Mouse (Mus musculus): ENCODE results near the gene Hnrnpa0. TPM values are rescaled to one million over a fixed set of nuclear protein-coding genes. Genes with fewer than 3 reads are reported as not detected.
"Not testable (repeated sequence)": the region's sequence is repeated elsewhere in the genome, so short reads cannot be mapped to it uniquely, and the experiment has no call there.

Hnrnpa0 gene
- polyA plus RNA-seq, 1 experiment from 2014 or later: 47.4 TPM

DNA sequence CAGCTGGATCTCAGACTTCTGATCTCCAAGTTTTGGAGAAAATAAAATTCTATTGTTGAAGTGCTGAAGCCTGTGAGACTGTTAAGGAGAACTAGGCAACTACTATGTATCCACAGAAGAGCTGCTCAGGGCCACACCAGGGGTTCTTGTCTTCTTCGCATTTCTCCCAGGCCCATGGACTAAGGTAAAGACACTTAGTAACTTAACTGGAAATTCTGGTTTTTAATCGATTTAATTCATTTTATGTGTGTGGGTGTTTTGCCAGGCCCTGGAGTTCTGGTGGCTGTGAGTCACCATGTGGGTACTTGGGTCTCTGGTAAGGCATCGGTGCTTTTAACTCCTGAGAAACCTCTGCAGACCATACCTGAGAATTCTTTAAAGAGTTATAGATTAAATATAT, 21.3 kb upstream of the Hnrnpa0 start:
- Histone ChIP-seq H3K4me1 (no peaks in the 10 kb centered on the region), H3K27ac (no peak overlapping the region), H3K27me3 (no peaks in the 10 kb centered on the region), H3K4me2 (replicated peaks) (no peak overlapping the region), H3K9ac (no peak overlapping the region), H3K9me3 (no peaks in the 10 kb centered on the region), H3K36me3 (no peaks in the 10 kb centered on the region), H3K4me3 (no peak overlapping the region)
- no peak for ATAC-seq (ENCODE audit: insufficient number of reproducible peaks, insufficient read depth, low FRiP score, low TSS enrichment)
- WGBS: 89% methylated on average over 3 of the region's 3 CpGs

DNA sequence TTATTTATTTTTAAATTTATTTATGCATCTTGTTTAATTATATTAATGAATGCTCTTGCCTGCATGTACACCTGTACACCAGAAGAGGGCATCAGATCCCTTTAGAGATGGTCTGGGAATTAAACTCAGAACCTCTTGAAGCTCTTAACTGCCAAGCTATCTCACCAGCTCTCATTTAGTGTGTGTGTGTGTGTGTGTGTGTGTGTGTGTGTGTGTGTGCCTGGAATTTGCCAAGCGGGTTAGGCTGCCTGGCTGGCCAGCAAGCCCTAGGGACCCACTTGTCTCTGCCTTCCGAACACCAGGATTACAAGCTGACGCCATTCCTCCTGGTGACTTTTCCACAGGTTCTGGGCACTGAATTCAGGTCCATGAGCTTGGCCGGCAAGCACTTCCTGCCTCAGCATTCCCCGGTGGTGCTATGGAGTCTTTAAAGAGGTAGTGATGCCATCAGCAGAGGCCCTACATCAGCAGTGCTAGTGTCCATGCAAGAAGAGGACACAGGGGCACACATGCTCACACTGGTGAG, 20.7 kb upstream of the Hnrnpa0 start:
- ATAC-seq (ENCODE audit: insufficient number of reproducible peaks, insufficient read depth, low FRiP score, low TSS enrichment): no peak
- Histone ChIP-seq H3K9ac (no peak overlapping the region), H3K4me2 (replicated peaks) (peak overlapping the region; percentile 63), H3K27me3 (no peaks in the 10 kb centered on the region), H3K4me1 (no peaks in the 10 kb centered on the region), H3K27ac (no peak overlapping the region), H3K4me3 (peak overlapping the region; percentile 34), H3K36me3 (no peaks in the 10 kb centered on the region), H3K9me3 (no peaks in the 10 kb centered on the region)
- 52% methylated on average over 4 of the region's 5 CpGs for WGBS

DNA sequence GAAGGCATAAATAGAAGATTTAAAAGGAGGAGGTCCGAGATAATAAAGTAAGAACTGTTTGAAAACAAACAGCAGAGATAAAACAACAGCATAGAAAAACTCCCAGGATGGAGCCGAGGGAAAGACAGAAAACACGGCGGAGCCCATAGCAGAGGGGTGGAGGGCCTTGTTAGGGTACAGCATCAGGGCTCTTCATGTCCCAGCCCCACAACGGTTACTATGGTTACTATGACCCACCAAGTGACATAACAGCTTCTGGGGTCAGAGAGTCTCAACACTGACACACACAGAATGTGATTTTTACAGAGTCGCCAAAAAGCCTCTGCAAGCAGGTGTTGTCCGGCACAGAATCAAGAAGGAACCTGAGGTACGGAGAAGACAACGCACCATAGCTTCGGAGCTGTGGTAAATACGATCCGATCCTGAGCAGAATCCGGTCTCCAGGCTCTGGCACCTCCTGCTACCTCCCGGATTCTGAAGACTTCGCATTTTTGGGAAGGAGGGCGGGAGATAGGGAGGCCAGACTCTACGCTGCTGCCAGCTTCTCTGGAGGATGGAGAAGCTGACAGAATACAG, 20.0 kb upstream of the Hnrnpa0 start:
- H3K4me3 ChIP-seq: peak overlapping the region; percentile 34
- peak; percentile 81 for ATAC-seq (ENCODE audit: insufficient number of reproducible peaks, insufficient read depth, low FRiP score, low TSS enrichment)
- no peaks in the 10 kb centered on the region for H3K9me3 ChIP-seq
- no peaks in the 10 kb centered on the region for H3K36me3 ChIP-seq
- no peaks in the 10 kb centered on the region for H3K27me3 ChIP-seq
- H3K9ac ChIP-seq: no peak overlapping the region; the same call in 1 of the 2 replicates
- no peaks in the 10 kb centered on the region for H3K4me1 ChIP-seq
- H3K27ac ChIP-seq: no peak overlapping the region
- peak overlapping the region; percentile 63 for H3K4me2 ChIP-seq (replicated peaks)
- WGBS: under 1% methylated on average over 17 of the region's 17 CpGs

DNA sequence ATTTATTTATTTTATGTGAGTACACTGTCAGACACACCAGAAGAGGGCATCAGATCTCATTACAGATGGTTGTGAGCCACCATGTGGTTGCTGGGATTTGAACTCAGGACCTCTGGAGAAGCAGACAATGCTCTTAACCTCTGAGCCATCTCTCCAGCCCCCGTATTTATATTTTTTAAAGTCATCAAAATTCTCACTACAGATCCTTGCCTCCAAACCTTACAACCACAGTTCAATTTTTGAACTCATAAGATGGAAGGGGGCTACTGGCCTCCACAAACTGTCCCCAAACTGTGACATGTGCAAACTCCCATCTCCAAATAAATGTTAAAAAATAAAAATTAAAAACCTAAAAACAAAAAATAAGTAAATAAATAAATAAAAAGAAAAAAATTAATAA, 19.4 kb upstream of the Hnrnpa0 start:
- Histone ChIP-seq H3K36me3 (no peaks in the 10 kb centered on the region), H3K27ac (no peak overlapping the region), H3K4me2 (replicated peaks) (no peak overlapping the region), H3K27me3 (no peaks in the 10 kb centered on the region), H3K9me3 (no peaks in the 10 kb centered on the region), H3K9ac (no peak overlapping the region), H3K4me1 (no peaks in the 10 kb centered on the region), H3K4me3 (no peak overlapping the region)
- no peak for ATAC-seq (ENCODE audit: insufficient number of reproducible peaks, insufficient read depth, low FRiP score, low TSS enrichment)
- WGBS: 76% methylated on average over 1 of the region's 1 CpGs

DNA sequence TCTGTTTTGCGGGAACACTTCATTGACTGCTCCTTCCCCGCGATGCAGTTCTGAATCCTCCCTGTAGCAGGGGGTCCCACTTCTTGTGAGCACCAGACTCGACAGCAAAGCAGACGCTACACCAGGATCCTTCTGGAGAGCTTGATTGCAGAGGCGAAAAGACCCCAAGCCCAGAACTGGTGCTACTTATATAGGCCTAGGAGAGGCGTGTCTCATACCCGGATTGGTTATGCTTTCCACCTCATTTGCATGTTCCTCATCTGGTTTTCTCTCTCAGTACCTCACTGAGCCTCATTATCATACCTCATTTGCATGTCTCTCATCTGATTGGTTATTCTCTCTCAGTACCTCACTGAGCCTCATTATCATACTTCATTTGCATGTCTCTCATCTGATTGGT, 18.2 kb upstream of the Hnrnpa0 start:
- H3K27me3 ChIP-seq; H3K9me3 ChIP-seq; ATAC-seq (ENCODE audit: insufficient number of reproducible peaks, insufficient read depth, low FRiP score, low TSS enrichment); H3K4me1 ChIP-seq; H3K9ac ChIP-seq; H3K4me3 ChIP-seq; H3K27ac ChIP-seq; H3K4me2 ChIP-seq (replicated peaks); H3K36me3 ChIP-seq: not testable (repeated sequence)
- WGBS: 96% methylated on average over 8 of the region's 8 CpGs

DNA sequence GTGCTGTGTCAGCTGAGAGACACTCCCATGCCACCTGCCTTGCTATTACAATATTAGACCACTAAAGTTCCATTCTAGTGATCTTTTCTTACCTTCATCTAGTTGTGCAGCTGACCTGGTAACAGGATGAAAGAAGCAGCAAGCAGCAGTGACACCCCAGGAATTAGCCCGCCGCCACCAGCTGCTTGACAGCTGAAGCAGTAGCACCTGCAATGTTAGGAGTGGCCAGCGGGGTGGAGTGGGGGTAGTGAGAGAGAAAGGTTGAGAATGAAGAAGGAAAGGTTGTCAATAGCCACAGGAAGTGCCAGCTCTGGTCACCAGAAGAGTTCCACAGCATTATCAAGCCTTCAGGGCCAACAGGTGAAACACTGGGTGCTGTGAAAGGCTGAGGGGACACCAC, 3.3 kb upstream of the Hnrnpa0 start:
- H3K27ac ChIP-seq: no peak overlapping the region
- WGBS: 47% methylated on average over 3 of the region's 3 CpGs
- no peak for ATAC-seq (ENCODE audit: insufficient number of reproducible peaks, insufficient read depth, low FRiP score, low TSS enrichment)
- H3K4me2 ChIP-seq (replicated peaks): no peak overlapping the region
- H3K36me3 ChIP-seq: peaks cover 4% of the 10 kb centered on the region; the same call in 1 of the 2 replicates
- no peak overlapping the region for H3K4me3 ChIP-seq
- H3K27me3 ChIP-seq: no peaks in the 10 kb centered on the region
- H3K9ac ChIP-seq: no peak overlapping the region
- H3K4me1 ChIP-seq: peaks cover 9% of the 10 kb centered on the region; the same call in 1 of the 2 replicates
- H3K9me3 ChIP-seq: peaks cover 9% of the 10 kb centered on the region; the same call in 1 of the 2 replicates

DNA sequence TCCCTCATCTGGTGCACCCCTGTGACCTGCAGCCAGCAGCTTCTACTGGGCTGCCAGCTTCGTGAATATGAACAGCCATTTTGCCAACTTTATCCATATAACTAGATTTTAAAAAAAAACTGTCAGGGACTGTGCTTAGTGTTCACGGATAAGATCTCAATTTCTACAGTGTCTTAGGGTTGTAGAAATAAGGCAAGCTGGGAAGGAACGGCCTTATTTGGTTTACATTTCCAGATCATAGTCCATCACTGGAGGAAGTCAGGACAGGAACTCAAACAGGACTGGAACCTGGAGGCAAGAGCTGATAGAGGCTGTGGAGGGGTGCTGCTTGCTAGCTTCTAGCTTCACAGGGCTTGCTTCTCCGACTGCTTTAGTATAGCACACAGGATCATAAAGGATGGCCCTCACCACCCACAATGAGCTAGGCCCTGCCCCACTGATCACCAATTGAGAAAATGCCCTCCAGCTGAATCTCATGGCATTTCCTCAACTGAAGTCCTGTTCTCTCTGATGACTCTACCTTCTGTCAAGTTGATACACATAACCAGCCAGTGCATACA, 1.4 kb upstream of the Hnrnpa0 start:
- Histone ChIP-seq H3K4me2 (replicated peaks) (peak overlapping the region; percentile 67), H3K9me3 (peaks cover 3% of the 10 kb centered on the region; the same call in 1 of the 2 replicates), H3K4me3 (peak overlapping the region; percentile 98), H3K36me3 (peaks cover 12% of the 10 kb centered on the region; the same call in 1 of the 2 replicates), H3K27me3 (no peaks in the 10 kb centered on the region), H3K4me1 (peaks cover 20% of the 10 kb centered on the region), H3K9ac (peak overlapping the region; percentile 99), H3K27ac (peak overlapping the region; percentile 99)
- WGBS: 36% methylated on average over 4 of the region's 4 CpGs
- no peak for ATAC-seq (ENCODE audit: insufficient number of reproducible peaks, insufficient read depth, low FRiP score, low TSS enrichment)

DNA sequence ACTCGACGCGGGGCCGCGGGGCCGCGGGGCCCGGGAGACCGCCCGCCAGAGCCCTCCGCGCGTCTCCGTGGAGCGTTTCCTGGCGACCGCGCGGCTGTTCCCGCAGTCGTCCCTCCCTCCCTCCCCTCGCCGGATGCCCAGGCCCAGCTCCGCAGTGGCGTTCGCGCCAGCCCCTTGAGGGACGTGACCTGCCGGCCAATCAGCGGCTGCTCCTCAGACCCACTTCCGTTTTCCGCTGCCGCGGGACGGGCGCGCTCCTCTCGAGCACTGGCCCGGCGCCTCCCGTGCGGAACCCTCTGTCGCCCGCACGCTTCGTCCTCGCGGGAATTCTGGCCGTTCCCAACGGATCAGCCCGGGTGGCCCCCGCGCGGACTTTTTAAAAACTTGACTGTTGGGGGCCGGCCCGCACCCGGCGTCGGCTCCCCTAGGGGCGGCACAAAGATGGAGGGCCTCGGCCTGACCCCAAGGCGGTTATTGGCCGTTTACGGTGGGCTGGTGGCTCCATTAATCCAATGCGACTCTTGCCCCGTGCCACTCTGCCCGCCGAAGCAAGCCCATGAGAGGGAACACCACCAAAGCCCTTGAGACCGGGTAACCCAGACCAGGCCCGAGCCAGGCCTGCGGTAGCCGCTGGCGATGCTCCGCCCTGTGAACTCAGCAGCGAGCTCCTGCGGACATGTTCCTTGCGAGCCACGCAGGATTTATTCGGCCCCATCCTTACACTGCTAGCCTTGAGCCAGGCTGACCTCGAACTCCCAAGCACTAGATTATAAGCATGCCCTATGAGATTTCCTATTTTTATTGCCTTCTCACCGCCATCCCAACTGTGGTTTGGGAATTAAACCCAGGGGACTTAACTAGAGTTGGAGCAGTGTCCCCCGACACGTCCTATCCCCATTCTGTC, 664 bp upstream of the Hnrnpa0 start:
- H3K9ac ChIP-seq: peak overlapping the region; percentile 99
- ATAC-seq (ENCODE audit: insufficient number of reproducible peaks, insufficient read depth, low FRiP score, low TSS enrichment): peak; percentile 98
- peaks cover 12% of the 10 kb centered on the region; the same call in 1 of the 2 replicates for H3K36me3 ChIP-seq
- H3K4me1 ChIP-seq: peaks cover 20% of the 10 kb centered on the region
- H3K9me3 ChIP-seq: no peaks in the 10 kb centered on the region
- H3K27ac ChIP-seq: peak overlapping the region; percentile 99
- H3K27me3 ChIP-seq: no peaks in the 10 kb centered on the region
- peak overlapping the region; percentile 67 for H3K4me2 ChIP-seq (replicated peaks)
- H3K4me3 ChIP-seq: peak overlapping the region; percentile 98
- WGBS: under 1% methylated on average over 83 of the region's 83 CpGs

DNA sequence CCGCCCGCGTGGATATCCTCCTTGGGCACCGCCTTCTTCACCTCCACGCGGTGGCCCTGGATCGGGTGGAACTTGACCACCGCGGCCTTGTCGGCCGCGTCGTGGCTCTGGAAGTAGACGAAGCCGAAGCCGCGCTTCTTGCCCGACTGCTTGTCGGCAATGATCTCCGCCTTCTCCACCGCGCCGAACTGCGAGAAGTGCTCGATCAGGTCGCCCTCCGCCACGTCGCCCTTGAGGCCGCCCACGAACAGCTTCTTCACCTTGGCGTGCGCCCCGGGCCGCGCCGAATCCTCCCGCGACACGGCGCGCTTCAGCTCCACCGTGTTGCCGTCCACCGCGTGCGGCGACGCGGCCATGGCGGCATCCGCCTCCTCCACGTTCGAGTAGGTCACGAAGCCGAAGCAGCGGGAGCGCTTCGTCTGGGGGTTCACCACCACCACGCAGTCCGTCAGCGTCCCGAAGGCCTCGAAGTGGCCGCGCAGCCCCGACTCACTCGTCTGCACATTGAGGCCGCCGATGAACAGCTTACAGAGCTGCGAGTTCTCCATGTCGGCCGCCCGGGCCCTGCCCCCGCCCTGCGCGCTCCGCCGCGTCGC, 492 bp downstream of the Hnrnpa0 start:
- Histone ChIP-seq H3K4me2 (replicated peaks) (peak overlapping the region; percentile 67), H3K9ac (peak overlapping the region; percentile 99), H3K4me3 (peak overlapping the region; percentile 98), H3K9me3 (no peaks in the 10 kb centered on the region), H3K4me1 (peaks cover 20% of the 10 kb centered on the region), H3K27ac (peak overlapping the region; percentile 99), H3K36me3 (peaks cover 12% of the 10 kb centered on the region; the same call in 1 of the 2 replicates), H3K27me3 (no peaks in the 10 kb centered on the region)
- under 1% methylated on average over 81 of the region's 81 CpGs for WGBS
- peak; percentile 54 for ATAC-seq (ENCODE audit: insufficient number of reproducible peaks, insufficient read depth, low FRiP score, low TSS enrichment)

DNA sequence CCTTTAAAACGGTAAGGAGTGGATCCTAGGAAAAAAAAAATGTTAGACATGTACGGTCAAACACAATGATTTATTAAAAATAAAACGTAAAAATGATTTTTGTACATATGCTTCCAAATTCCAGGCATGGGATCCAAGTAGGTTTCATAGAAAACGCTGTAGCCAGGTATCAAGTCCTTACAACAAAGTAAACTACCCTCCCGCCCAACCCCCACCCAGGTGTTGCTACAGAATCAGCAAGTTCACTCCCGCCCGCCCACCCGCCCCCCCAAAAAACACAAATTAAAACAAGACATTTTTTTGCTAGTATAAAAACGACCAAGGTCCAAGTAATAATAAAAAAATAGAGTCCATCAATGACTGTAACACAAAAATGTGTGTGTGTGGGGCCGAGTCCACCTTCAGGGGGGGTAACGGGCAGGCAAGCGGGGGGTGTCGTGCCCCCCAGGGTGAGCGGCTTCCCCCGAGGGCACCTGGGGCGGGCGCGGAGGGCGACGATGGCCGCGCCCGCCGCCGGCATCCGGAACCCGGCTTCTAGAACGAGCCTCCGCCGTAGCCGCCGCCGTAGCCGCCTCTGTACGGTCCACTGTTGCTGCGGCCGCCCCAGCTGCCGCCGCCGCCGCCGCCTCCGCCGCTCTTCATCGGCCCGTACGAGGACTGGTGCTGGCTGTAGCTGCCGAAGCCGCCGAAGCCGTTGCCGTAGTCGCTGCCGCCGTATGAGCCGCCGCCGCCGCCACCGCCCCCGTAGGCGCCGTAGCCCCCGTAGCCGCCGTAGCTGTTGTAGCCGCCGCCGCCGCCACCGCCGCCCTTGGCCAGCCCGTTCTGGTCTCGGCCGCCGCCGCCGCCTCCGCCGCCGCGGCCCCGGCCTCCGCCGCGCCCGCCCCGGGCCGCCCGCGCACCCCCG, 1.2 kb downstream of the Hnrnpa0 start:
- Histone ChIP-seq H3K9me3 (no peaks in the 10 kb centered on the region), H3K9ac (peak overlapping the region; percentile 99), H3K27ac (peak overlapping the region; percentile 99), H3K4me1 (peaks cover 20% of the 10 kb centered on the region), H3K4me3 (peak overlapping the region; percentile 98), H3K4me2 (replicated peaks) (peak overlapping the region; percentile 67), H3K27me3 (no peaks in the 10 kb centered on the region), H3K36me3 (peaks cover 12% of the 10 kb centered on the region; the same call in 1 of the 2 replicates)
- 1% methylated on average over 58 of the region's 92 CpGs for WGBS
- no peak for ATAC-seq (ENCODE audit: insufficient number of reproducible peaks, insufficient read depth, low FRiP score, low TSS enrichment)

Data from embryonic facial prominence, embryonic 12.5 days (tissue).